Mouse (Mus musculus): ENCODE measurements around the gene Hcn1.

- TF ChIP-seq POLR2A (IDR thresholded peaks at IDR 0.05; ENCODE audit: control insufficient read depth, low read depth, low read length) (no peak), CTCF (IDR thresholded peaks at IDR 0.05; ENCODE audit: control insufficient read depth, insufficient read depth, insufficient replicate concordance, low read depth, low read length) (no peak)
Measured at GRCm38 (mm10) chr13:117710811-117711210, 108.7 kb downstream of the Hcn1 start.
